Mouse (Mus musculus): ENCODE data around the gene Slc17a3. TPM values are rescaled to one million over a fixed set of nuclear protein-coding genes. Genes with fewer than 3 reads are reported as not detected.

The Slc17a3 gene
- polyA plus RNA-seq, 1 experiment from 2014 or later = 14.2 TPM

DNA sequence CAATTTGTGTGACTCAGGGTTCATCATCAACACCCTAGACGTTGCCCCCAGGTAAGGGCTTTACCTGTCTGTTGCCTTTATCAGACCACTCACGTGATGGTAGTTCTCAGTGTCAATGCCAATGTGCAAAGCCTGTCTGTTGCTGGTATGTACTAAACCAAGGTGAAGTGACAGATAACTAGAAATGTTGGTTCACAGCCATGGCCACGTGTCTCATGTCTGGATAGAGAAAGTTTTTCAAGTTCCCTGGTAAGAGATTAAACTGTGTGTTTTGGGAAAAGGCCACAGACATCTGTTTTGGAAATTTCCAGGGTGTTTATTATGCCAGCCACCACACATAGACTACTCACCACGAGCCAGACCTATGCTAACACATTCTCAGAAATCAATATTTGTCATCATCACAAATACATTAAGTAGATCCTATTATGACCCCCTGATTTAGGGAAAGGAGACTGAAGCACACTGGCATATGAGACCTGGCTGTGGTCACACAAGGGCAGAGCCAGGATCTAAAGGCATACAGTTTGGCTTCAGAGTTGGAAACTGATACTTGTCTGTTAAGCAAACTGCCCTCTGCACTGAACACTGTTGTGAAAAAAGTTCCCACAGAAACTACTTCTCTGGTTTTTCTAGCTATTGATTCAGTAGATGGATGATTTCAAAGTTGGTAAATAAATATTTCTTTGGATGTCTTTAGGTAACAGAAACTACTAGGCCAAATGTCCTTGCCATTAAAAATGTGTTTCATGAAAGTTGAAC, 18.9 kb upstream of the Slc17a3 start:
- ATAC-seq (replicated peaks; ENCODE audit: low FRiP score, low read depth) (no peak), DNase-seq (ENCODE audit: low spot score) (no peak)
- Histone ChIP-seq H3K27ac (no peak overlapping the region), H3K4me2 (ENCODE audit: low read length) (no peak overlapping the region), H3K4me1 (replicated peaks; ENCODE audit: insufficient read depth, low read length) (0 out of 2 replicates have a peak, but pooled peaks cover 2% of the 10 kb centered on the region), H3K9ac (ENCODE audit: low read depth, low read length) (no peak overlapping the region), H3K27me3 (ENCODE audit: insufficient read depth, low read length) (no peaks in the 10 kb centered on the region), H3K4me3 (replicated peaks; ENCODE audit: low read depth, low read length) (no peak overlapping the region), H3K9me3 (replicated peaks; ENCODE audit: low read length) (no peaks in the 10 kb centered on the region), H3K36me3 (ENCODE audit: insufficient read depth, low read length) (no peaks in the 10 kb centered on the region)
- TF ChIP-seq CTCF (IDR thresholded peaks at IDR 0.05; ENCODE audit: low read depth) = no peak
- 75% methylated on average over 4 of the region's 4 CpGs for WGBS

DNA sequence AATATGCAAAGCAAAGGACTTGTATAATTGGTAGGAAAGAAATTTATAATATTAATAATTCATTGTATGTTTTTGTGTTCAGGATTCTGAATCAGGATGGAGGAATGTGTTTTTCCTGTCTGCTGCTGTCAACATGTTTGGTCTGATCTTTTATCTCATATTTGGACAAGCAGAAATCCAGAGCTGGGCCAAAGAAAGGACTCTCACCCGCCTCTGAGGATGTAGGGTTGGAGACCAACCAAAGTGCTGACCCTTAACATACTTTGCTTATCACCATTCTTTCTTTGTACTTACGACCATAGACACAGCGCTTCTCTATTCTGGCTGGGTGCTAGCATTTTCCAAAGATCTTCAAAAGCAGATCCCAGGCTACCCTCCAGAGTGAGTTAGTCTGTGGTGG, 17.0 kb upstream of the Slc17a3 start:
- H3K4me2 ChIP-seq (ENCODE audit: low read length) = no peak overlapping the region
- DNase-seq (ENCODE audit: low spot score) = no peak
- H3K9ac ChIP-seq (ENCODE audit: low read depth, low read length) = no peak overlapping the region
- 0 out of 2 replicates have a peak, but pooled peaks cover 2% of the 10 kb centered on the region for H3K4me1 ChIP-seq (replicated peaks; ENCODE audit: insufficient read depth, low read length)
- no peak for TF ChIP-seq CTCF (IDR thresholded peaks at IDR 0.05; ENCODE audit: low read depth)
- H3K9me3 ChIP-seq (replicated peaks; ENCODE audit: low read length) = no peaks in the 10 kb centered on the region
- H3K27me3 ChIP-seq (ENCODE audit: insufficient read depth, low read length) = no peaks in the 10 kb centered on the region
- H3K27ac ChIP-seq = no peak overlapping the region
- 66% methylated on average over 3 of the region's 3 CpGs for WGBS
- H3K4me3 ChIP-seq (replicated peaks; ENCODE audit: low read depth, low read length) = no peak overlapping the region
- ATAC-seq (replicated peaks; ENCODE audit: low FRiP score, low read depth) = no peak
- no peaks in the 10 kb centered on the region for H3K36me3 ChIP-seq (ENCODE audit: insufficient read depth, low read length)

DNA sequence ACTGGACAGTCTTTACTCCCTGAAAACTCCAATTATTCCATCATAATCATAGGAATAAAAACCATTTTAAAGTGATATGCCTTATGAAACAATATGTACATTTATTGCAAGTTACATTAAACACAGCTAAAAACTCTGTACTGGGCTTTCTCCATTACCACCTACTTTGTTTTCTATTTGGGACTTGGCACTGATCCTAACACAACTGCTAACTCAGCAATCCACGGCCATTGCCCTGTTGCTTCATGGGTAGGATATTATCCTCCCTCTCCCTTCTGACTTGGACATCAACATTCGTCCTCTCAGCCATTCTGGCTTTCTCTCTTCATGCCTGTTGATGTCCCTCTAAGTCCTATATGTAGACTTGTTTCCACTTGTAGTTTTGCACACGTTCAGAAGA, 12.6 kb upstream of the Slc17a3 start:
- WGBS = 52% methylated on average over 3 of the region's 3 CpGs
- Histone ChIP-seq H3K9me3 (replicated peaks; ENCODE audit: low read length) (no peaks in the 10 kb centered on the region), H3K9ac (ENCODE audit: low read depth, low read length) (no peak overlapping the region), H3K4me1 (replicated peaks; ENCODE audit: insufficient read depth, low read length) (no peaks in the 10 kb centered on the region), H3K27me3 (ENCODE audit: insufficient read depth, low read length) (no peaks in the 10 kb centered on the region), H3K4me2 (ENCODE audit: low read length) (no peak overlapping the region), H3K36me3 (ENCODE audit: insufficient read depth, low read length) (no peaks in the 10 kb centered on the region), H3K4me3 (replicated peaks; ENCODE audit: low read depth, low read length) (no peak overlapping the region), H3K27ac (no peak overlapping the region)
- no peak for TF ChIP-seq CTCF (IDR thresholded peaks at IDR 0.05; ENCODE audit: low read depth)
- no peak for DNase-seq (ENCODE audit: low spot score)
- ATAC-seq (replicated peaks; ENCODE audit: low FRiP score, low read depth) = no peak

DNA sequence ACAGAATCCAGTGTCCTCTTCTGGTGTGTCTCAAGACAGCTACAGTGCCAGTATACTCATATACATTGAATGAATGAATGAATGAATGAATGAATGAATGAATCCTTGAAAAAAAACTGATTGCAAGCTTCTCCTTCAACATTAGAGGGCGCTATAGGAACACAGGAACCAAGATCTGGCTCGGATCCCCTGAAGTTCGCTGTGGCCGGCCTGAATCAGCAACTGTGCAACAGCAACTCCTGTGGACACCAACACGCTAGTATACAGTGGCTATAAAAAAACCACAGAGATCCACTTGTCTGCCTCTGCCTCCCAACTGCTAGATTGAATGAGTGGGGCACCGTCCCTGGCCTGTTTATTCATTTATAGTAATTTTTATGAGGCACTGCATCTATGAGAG, 6.2 kb upstream of the Slc17a3 start:
- ATAC-seq (replicated peaks; ENCODE audit: low FRiP score, low read depth) (0 out of 2 replicates have a peak, but pooled peaks have one; percentile 63), DNase-seq (ENCODE audit: low spot score) (peak; percentile 84)
- no peak overlapping the region for H3K9ac ChIP-seq (ENCODE audit: low read depth, low read length)
- no peak overlapping the region for H3K27ac ChIP-seq
- H3K4me3 ChIP-seq (replicated peaks; ENCODE audit: low read depth, low read length) = no peak overlapping the region
- H3K4me2 ChIP-seq (ENCODE audit: low read length) = peak overlapping the region; percentile 21; the same call in 1 of the 2 replicates
- H3K9me3 ChIP-seq (replicated peaks; ENCODE audit: low read length) = no peaks in the 10 kb centered on the region
- no peaks in the 10 kb centered on the region for H3K27me3 ChIP-seq (ENCODE audit: insufficient read depth, low read length)
- TF ChIP-seq CTCF (IDR thresholded peaks at IDR 0.05; ENCODE audit: low read depth) = peak; percentile 88
- 5% methylated on average over 6 of the region's 6 CpGs for WGBS
- 0 out of 2 replicates have a peak, but pooled peaks cover 4% of the 10 kb centered on the region for H3K4me1 ChIP-seq (replicated peaks; ENCODE audit: insufficient read depth, low read length)
- H3K36me3 ChIP-seq (ENCODE audit: insufficient read depth, low read length) = no peaks in the 10 kb centered on the region

DNA sequence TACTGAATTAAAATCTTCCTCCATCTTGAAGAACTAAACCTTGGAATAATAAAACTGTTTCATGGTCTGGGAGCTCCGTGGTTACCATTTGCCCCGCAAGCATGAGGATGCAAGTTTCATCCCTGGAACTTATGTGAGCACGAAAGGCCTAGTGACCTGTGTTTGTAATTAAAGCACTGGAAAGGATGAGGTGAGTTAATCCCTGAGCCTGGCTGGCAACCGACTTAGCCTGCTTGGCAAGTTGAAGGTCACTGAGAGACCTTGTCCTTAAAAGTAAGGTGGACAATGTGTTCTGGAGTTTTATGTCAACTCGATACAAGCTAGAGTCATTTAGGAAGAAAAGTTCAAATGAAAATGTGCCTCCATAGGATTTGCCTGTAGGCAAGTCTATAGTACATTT, 4.4 kb upstream of the Slc17a3 start:
- Histone ChIP-seq H3K9me3 (replicated peaks; ENCODE audit: low read length) (no peaks in the 10 kb centered on the region), H3K9ac (ENCODE audit: low read depth, low read length) (no peak overlapping the region), H3K4me3 (replicated peaks; ENCODE audit: low read depth, low read length) (no peak overlapping the region), H3K27ac (no peak overlapping the region), H3K4me1 (replicated peaks; ENCODE audit: insufficient read depth, low read length) (0 out of 2 replicates have a peak, but pooled peaks cover 4% of the 10 kb centered on the region), H3K27me3 (ENCODE audit: insufficient read depth, low read length) (no peaks in the 10 kb centered on the region), H3K36me3 (ENCODE audit: insufficient read depth, low read length) (no peaks in the 10 kb centered on the region), H3K4me2 (ENCODE audit: low read length) (no peak overlapping the region)
- DNase-seq (ENCODE audit: low spot score) (no peak), ATAC-seq (replicated peaks; ENCODE audit: low FRiP score, low read depth) (no peak)
- TF ChIP-seq CTCF (IDR thresholded peaks at IDR 0.05; ENCODE audit: low read depth) = no peak
- 76% methylated on average over 5 of the region's 5 CpGs for WGBS

DNA sequence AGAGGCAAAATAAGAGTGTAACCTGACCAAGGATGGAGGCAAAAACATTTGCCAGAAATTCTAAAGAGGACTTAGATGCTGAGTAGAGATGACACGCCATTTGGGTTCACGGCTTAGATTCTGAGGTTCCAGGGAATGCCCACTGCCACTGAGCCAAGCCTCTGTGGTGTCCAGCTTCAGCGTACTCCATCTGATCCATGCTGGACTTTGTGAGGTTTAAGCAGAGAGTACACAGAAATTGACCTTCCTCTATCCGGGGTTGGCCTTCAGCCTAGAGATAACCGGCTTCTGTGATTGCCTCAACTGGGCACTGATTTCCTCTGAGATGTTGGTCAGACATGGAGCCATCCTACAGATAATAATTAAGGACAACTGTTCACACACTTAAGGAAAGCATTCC, 2.6 kb upstream of the Slc17a3 start:
- no peak overlapping the region for H3K4me3 ChIP-seq (replicated peaks; ENCODE audit: low read depth, low read length)
- H3K27ac ChIP-seq = no peak overlapping the region
- H3K4me1 ChIP-seq (replicated peaks; ENCODE audit: insufficient read depth, low read length) = 0 out of 2 replicates have a peak, but pooled peaks cover 4% of the 10 kb centered on the region
- no peak overlapping the region for H3K4me2 ChIP-seq (ENCODE audit: low read length)
- no peaks in the 10 kb centered on the region for H3K36me3 ChIP-seq (ENCODE audit: insufficient read depth, low read length)
- H3K27me3 ChIP-seq (ENCODE audit: insufficient read depth, low read length) = no peaks in the 10 kb centered on the region
- ATAC-seq (replicated peaks; ENCODE audit: low FRiP score, low read depth) = no peak
- no peak for TF ChIP-seq CTCF (IDR thresholded peaks at IDR 0.05; ENCODE audit: low read depth)
- H3K9ac ChIP-seq (ENCODE audit: low read depth, low read length) = no peak overlapping the region
- 89% methylated on average over 5 of the region's 5 CpGs for WGBS
- no peak for DNase-seq (ENCODE audit: low spot score)
- no peaks in the 10 kb centered on the region for H3K9me3 ChIP-seq (replicated peaks; ENCODE audit: low read length)

All from kidney, postnatal 0 days (tissue).